Mouse (Mus musculus): ENCODE data around the gene 5330417C22Rik. TPM values are rescaled to one million over a fixed set of nuclear protein-coding genes. Genes with fewer than 3 reads are reported as not detected.

The 5330417C22Rik gene
- polyA plus RNA-seq, 2 experiments: 0.11 to 0.17 TPM

GRCm38 (mm10) chr3:108424944-108425623 lies 111.3 kb downstream of the 5330417C22Rik start:
- Histone ChIP-seq H3K36me3 (replicated peaks; ENCODE audit: control insufficient read depth, insufficient read depth, low read depth) (peaks cover 43% of the 10 kb centered on the region), H3K27me3 (ENCODE audit: control insufficient read depth, insufficient read depth, low read length) (no peaks in the 10 kb centered on the region), H3K4me2 (ENCODE audit: low read depth) (no peak overlapping the region), H3K4me3 (ENCODE audit: insufficient read depth in 1 of 2, low read depth in 2 of 2, low read length in 2 of 2) (no peak overlapping the region), H3K27ac (no peak overlapping the region), H3K4me1 (replicated peaks; ENCODE audit: control insufficient read depth in 2 of 2, insufficient read depth in 2 of 2, low read length in 1 of 2) (peaks cover 2 to 3% of the 10 kb centered on the region in 2 experiments; a peak in 2 of 4 replicates), H3K9ac (replicated peaks) (no peak overlapping the region), H3K9me3 (ENCODE audit: control insufficient read depth, low read length) (no peaks in the 10 kb centered on the region)
- 82% methylated on average over 7 of the region's 7 CpGs for WGBS (ENCODE audit: insufficient replicate concordance)
- DNase-seq (ENCODE audit: low read depth in 3 of 3, low spot score in 3 of 3) (no peak), ATAC-seq (ENCODE audit: insufficient read depth) (no peak)
- TF ChIP-seq EP300 (IDR thresholded peaks at IDR 0.05; ENCODE audit: low read depth): no peak
- no peak for TF ChIP-seq CTCF (IDR thresholded peaks at IDR 0.05; ENCODE audit: low read depth)

- H3K27me3 ChIP-seq (ENCODE audit: control insufficient read depth, insufficient read depth, low read length): no peaks in the 10 kb centered on the region
- DNase-seq (ENCODE audit: low read depth in 3 of 3, low spot score in 3 of 3): no peak
- H3K9me3 ChIP-seq (ENCODE audit: control insufficient read depth, low read length): no peaks in the 10 kb centered on the region
- no peak overlapping the region for H3K4me3 ChIP-seq (ENCODE audit: insufficient read depth in 1 of 2, low read depth in 2 of 2, low read length in 2 of 2)
- peaks cover 2 to 3% of the 10 kb centered on the region in 2 experiments; a peak in 2 of 4 replicates for H3K4me1 ChIP-seq (replicated peaks; ENCODE audit: control insufficient read depth in 2 of 2, insufficient read depth in 2 of 2, low read length in 1 of 2)
- no peak for TF ChIP-seq CTCF (IDR thresholded peaks at IDR 0.05; ENCODE audit: low read depth)
- no peak for TF ChIP-seq EP300 (IDR thresholded peaks at IDR 0.05; ENCODE audit: low read depth)
- ATAC-seq (ENCODE audit: insufficient read depth): peak; percentile 27; the same call in 1 of the 2 replicates
- H3K4me2 ChIP-seq (ENCODE audit: low read depth): no peak overlapping the region
- H3K36me3 ChIP-seq (replicated peaks; ENCODE audit: control insufficient read depth, insufficient read depth, low read depth): peaks cover 34% of the 10 kb centered on the region
- 23% methylated on average over 11 of the region's 11 CpGs for WGBS (ENCODE audit: insufficient replicate concordance)
- H3K9ac ChIP-seq (replicated peaks): no peak overlapping the region
- no peak overlapping the region for H3K27ac ChIP-seq
These were observed 112.2 kb downstream of the 5330417C22Rik start for GRCm38 (mm10) chr3:108423844-108424801.

GRCm38 (mm10) chr3:108423006-108423405 lies 113.3 kb downstream of the 5330417C22Rik start:
- H3K27ac ChIP-seq: no peak overlapping the region
- no peak for ATAC-seq (ENCODE audit: insufficient read depth)

DNA sequence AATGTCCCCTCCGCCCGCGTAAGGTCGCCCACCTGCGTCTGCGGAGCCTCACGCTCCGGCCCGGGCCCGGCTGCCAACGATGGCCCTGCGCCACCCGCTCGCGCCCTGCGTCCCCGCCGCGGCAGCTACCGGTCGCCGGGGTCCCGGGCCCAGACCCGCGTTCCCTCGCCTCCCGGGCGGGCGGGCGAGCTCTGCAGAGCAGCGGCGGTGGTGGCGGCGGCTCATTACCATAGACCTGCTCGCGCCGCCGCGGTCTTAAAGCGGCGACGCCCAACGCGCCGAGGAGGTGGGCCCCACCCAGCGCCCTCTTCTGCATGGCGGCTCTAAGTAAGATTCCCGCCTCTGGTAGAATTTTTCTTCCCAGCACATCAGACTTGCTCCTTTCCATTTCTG lies 120.5 kb downstream of the 5330417C22Rik start:
- H3K4me3 ChIP-seq (ENCODE audit: insufficient read depth in 1 of 2, low read depth in 2 of 2, low read length in 2 of 2): peak overlapping the region; percentile 50 to 54
- H3K4me1 ChIP-seq (replicated peaks; ENCODE audit: control insufficient read depth in 2 of 2, insufficient read depth in 2 of 2, low read length in 1 of 2): no peaks in the 10 kb centered on the region
- H3K27ac ChIP-seq: no peak overlapping the region
- TF ChIP-seq CTCF (IDR thresholded peaks at IDR 0.05; ENCODE audit: low read depth): no peak
- no peak for TF ChIP-seq EP300 (IDR thresholded peaks at IDR 0.05; ENCODE audit: low read depth)
- no peaks in the 10 kb centered on the region for H3K36me3 ChIP-seq (replicated peaks; ENCODE audit: control insufficient read depth, insufficient read depth, low read depth)
- under 1% methylated on average over 48 of the region's 48 CpGs for WGBS (ENCODE audit: insufficient replicate concordance)
- 0 out of 2 replicates have a peak, but pooled peaks cover 2% of the 10 kb centered on the region for H3K9me3 ChIP-seq (ENCODE audit: control insufficient read depth, low read length)
- peaks cover 22% of the 10 kb centered on the region for H3K27me3 ChIP-seq (ENCODE audit: control insufficient read depth, insufficient read depth, low read length)
- DNase-seq (ENCODE audit: low read depth in 3 of 3, low spot score in 3 of 3): peak; percentile 32 to 41 (median 36)
- H3K4me2 ChIP-seq (ENCODE audit: low read depth): peak overlapping the region; percentile 74
- peak overlapping the region; percentile 47 for H3K9ac ChIP-seq (replicated peaks)
- peak; percentile 66 for ATAC-seq (ENCODE audit: insufficient read depth)

More at GRCm38 (mm10) chr3:108423006-108423405, 113.3 kb downstream of the 5330417C22Rik start:
- H3K36me3 ChIP-seq (replicated peaks; ENCODE audit: control insufficient read depth, insufficient read depth, low read depth): peaks cover 22% of the 10 kb centered on the region
- WGBS (ENCODE audit: insufficient replicate concordance): 41% methylated on average over 6 of the region's 6 CpGs
- H3K4me3 ChIP-seq (ENCODE audit: insufficient read depth in 1 of 2, low read depth in 2 of 2, low read length in 2 of 2): no peak overlapping the region
- H3K4me1 ChIP-seq (replicated peaks; ENCODE audit: control insufficient read depth in 2 of 2, insufficient read depth in 2 of 2, low read length in 1 of 2): peaks cover 2 to 3% of the 10 kb centered on the region in 2 experiments; a peak in 2 of 4 replicates
- no peak for DNase-seq (ENCODE audit: low read depth in 3 of 3, low spot score in 3 of 3)
- no peak overlapping the region for H3K9ac ChIP-seq (replicated peaks)
- no peaks in the 10 kb centered on the region for H3K27me3 ChIP-seq (ENCODE audit: control insufficient read depth, insufficient read depth, low read length)
- TF ChIP-seq CTCF (IDR thresholded peaks at IDR 0.05; ENCODE audit: low read depth): no peak
- TF ChIP-seq EP300 (IDR thresholded peaks at IDR 0.05; ENCODE audit: low read depth): no peak
- H3K4me2 ChIP-seq (ENCODE audit: low read depth): no peak overlapping the region
- no peaks in the 10 kb centered on the region for H3K9me3 ChIP-seq (ENCODE audit: control insufficient read depth, low read length)
